Mouse (Mus musculus): ENCODE results near the gene Smpdl3b. TPM values are rescaled to one million over a fixed set of nuclear protein-coding genes. Genes with fewer than 3 reads are reported as not detected.

Gene Smpdl3b
- polyA plus RNA-seq, 1 experiment from 2014 or later, result 1.1 TPM

Other genes with a start within 250 kb of the Smpdl3b start
- 7.4 and 7.8 TPM in 2 replicates for gene Sesn2, start 246.8 kb downstream of the Smpdl3b start, polyA plus RNA-seq (2015; fragmentation: Nextera tagmentation; extraction: Ambion mirVana)
- 991 and 1,178 TPM in 2 replicates for gene Atpif1, start 223.6 kb downstream of the Smpdl3b start, polyA plus RNA-seq (2015; fragmentation: Nextera tagmentation; extraction: Ambion mirVana)
- 68.8 and 84.7 TPM in 2 replicates for gene Dnajc8, start 221.7 kb downstream of the Smpdl3b start, polyA plus RNA-seq (2015; fragmentation: Nextera tagmentation; extraction: Ambion mirVana)
- gene Ptafr, start 193.2 kb downstream of the Smpdl3b start, polyA plus RNA-seq (2015; fragmentation: Nextera tagmentation; extraction: Ambion mirVana), result 1.1 and 1.2 TPM in 2 replicates
- gene Eya3, start 118.3 kb downstream of the Smpdl3b start, polyA plus RNA-seq (2015; fragmentation: Nextera tagmentation; extraction: Ambion mirVana), result 14.4 and 14.9 TPM in 2 replicates
- gene Xkr8, start 24.7 kb downstream of the Smpdl3b start, polyA plus RNA-seq (2015; fragmentation: Nextera tagmentation; extraction: Ambion mirVana), result 2.9 and 3.0 TPM in 2 replicates
- 78.2 and 81.3 TPM in 2 replicates for gene Rpa2, start 11.1 kb upstream of the Smpdl3b start, polyA plus RNA-seq (2015; fragmentation: Nextera tagmentation; extraction: Ambion mirVana)
- gene Themis2, start 39.1 kb upstream of the Smpdl3b start, polyA plus RNA-seq (2015; fragmentation: Nextera tagmentation; extraction: Ambion mirVana), result 2.8 and 3.4 TPM in 2 replicates
- gene Ppp1r8, start 85.9 kb upstream of the Smpdl3b start, polyA plus RNA-seq (2015; fragmentation: Nextera tagmentation; extraction: Ambion mirVana), result 22.3 and 22.5 TPM in 2 replicates
- 14.8 and 15.9 TPM in 2 replicates for gene Stx12, start 127.3 kb upstream of the Smpdl3b start, polyA plus RNA-seq (2015; fragmentation: Nextera tagmentation; extraction: Ambion mirVana)
- gene Fam76a, start 165.3 kb upstream of the Smpdl3b start, polyA plus RNA-seq (2015; fragmentation: Nextera tagmentation; extraction: Ambion mirVana), result 27.6 and 28.5 TPM in 2 replicates
- gene Fgr, start 216.8 kb upstream of the Smpdl3b start, polyA plus RNA-seq (2015; fragmentation: Nextera tagmentation; extraction: Ambion mirVana), result 2.7 and 2.8 TPM in 2 replicates